Mouse (Mus musculus) layer of hippocampus, adult 9-11 months (tissue): ENCODE measurements around the gene Cgref1.

Experiments
- DNase-seq: peaks from one replicate; pipeline ENCODE4 v3.0.0; 2022

Cgref1 gene

GRCm38 (mm10) chr5:30944956-30945781 lies at the start of gene Cgref1:
Gene Cgref1 (minus strand): TSS chr5:30945591.
- peak; percentile 70 for DNase-seq

GRCm38 (mm10) chr5:30994074-30994473 lies 48.7 kb upstream of the Cgref1 start:
- no peak for DNase-seq

GRCm38 (mm10) chr5:30992980-30993676 lies 47.7 kb upstream of the Cgref1 start:
- no peak for DNase-seq

- DNase-seq, result peak; percentile 58
Observed at GRCm38 (mm10) chr5:30982357-30982756, 37.0 kb upstream of the Cgref1 start.

GRCm38 (mm10) chr5:30974870-30975656 lies 29.7 kb upstream of the Cgref1 start:
- DNase-seq, result no peak

GRCm38 (mm10) chr5:30969440-30969839 lies 24.0 kb upstream of the Cgref1 start:
- no peak for DNase-seq

GRCm38 (mm10) chr5:30968416-30968815 lies 23.0 kb upstream of the Cgref1 start, which contains the start of gene Tcf23:
Gene Tcf23 (plus strand): TSS chr5:30968662.
- DNase-seq, result no peak

- DNase-seq, result no peak
Observed at GRCm38 (mm10) chr5:30966189-30966588, 20.8 kb upstream of the Cgref1 start.

- DNase-seq, result no peak
Observed at GRCm38 (mm10) chr5:30963916-30964315, 18.5 kb upstream of the Cgref1 start.

- no peak for DNase-seq
Observed at GRCm38 (mm10) chr5:30961545-30962505, 16.4 kb upstream of the Cgref1 start.

GRCm38 (mm10) chr5:30960814-30961213 lies 15.4 kb upstream of the Cgref1 start:
- no peak for DNase-seq

GRCm38 (mm10) chr5:30959966-30960501 lies 14.6 kb upstream of the Cgref1 start, which contains the start of gene Preb:
Gene Preb (minus strand): TSS chr5:30960361.
- DNase-seq, result peak; percentile 98

- no peak for DNase-seq
Observed at GRCm38 (mm10) chr5:30959198-30959854, 13.9 kb upstream of the Cgref1 start.

GRCm38 (mm10) chr5:30957891-30958290 lies 12.5 kb upstream of the Cgref1 start:
- no peak for DNase-seq

- DNase-seq, result no peak
Observed at GRCm38 (mm10) chr5:30955751-30956150, 10.4 kb upstream of the Cgref1 start.

GRCm38 (mm10) chr5:30954556-30954955 lies 9.2 kb upstream of the Cgref1 start:
- no peak for DNase-seq

GRCm38 (mm10) chr5:30954065-30954464 lies 8.7 kb upstream of the Cgref1 start:
- no peak for DNase-seq

GRCm38 (mm10) chr5:30952551-30952950 lies 7.2 kb upstream of the Cgref1 start:
- DNase-seq, result no peak

GRCm38 (mm10) chr5:30951706-30952105 lies 6.3 kb upstream of the Cgref1 start:
- DNase-seq, result no peak

GRCm38 (mm10) chr5:30950922-30951321 lies 5.5 kb upstream of the Cgref1 start:
- no peak for DNase-seq

GRCm38 (mm10) chr5:30950451-30950850 lies 5.1 kb upstream of the Cgref1 start:
- no peak for DNase-seq
